Mouse (Mus musculus): Measurements from ENCODE around the gene Msgn1.

GRCm38 (mm10) chr12:11215555-11215954, 6.8 kb upstream of the Msgn1 start:
- no peak for TF ChIP-seq JUN (IDR thresholded peaks at IDR 0.05; ENCODE audit: insufficient read depth, low read depth, low read length)
- TF ChIP-seq CTCF (conservative IDR thresholded peaks at IDR 0.05 in 1 of 2, IDR thresholded peaks at IDR 0.05 in 1 of 2; ENCODE audit: low read depth in 2 of 2, low read length in 2 of 2), result no peak
- TF ChIP-seq CHD2 (IDR thresholded peaks at IDR 0.05; ENCODE audit: low read length), result no peak
- no peak for TF ChIP-seq ZNF384 (IDR thresholded peaks at IDR 0.05; ENCODE audit: low read depth, low read length)
